Mouse (Mus musculus): Measurements from ENCODE around the gene Mtif3. TPM values are rescaled to one million over a fixed set of nuclear protein-coding genes. Genes with fewer than 3 reads are reported as not detected.
"Not testable (repeated sequence)": the region's sequence is repeated elsewhere in the genome, so short reads cannot be mapped to it uniquely, and the experiment has no call there.

Mtif3 gene
- polyA plus RNA-seq, 1 experiment from 2014 or later: 26.1 TPM

GRCm38 (mm10) chr5:146946682-146947081 lies 16.9 kb downstream of the Mtif3 start:
- WGBS: 85% methylated on average over 9 of the region's 9 CpGs
- no peak for DNase-seq (ENCODE audit: low spot score)
- Histone ChIP-seq H3K27ac (replicated peaks; ENCODE audit: low read depth, low read length) (no peak overlapping the region), H3K27me3 (replicated peaks; ENCODE audit: control insufficient read depth, insufficient read depth, low read length) (no peaks in the 10 kb centered on the region), H3K9me3 (ENCODE audit: control insufficient read depth, low read length) (no peaks in the 10 kb centered on the region), H3K4me1 (ENCODE audit: control insufficient read depth, insufficient read depth, low read length) (peaks cover 8% of the 10 kb centered on the region), H3K4me3 (ENCODE audit: low read depth, low read length) (no peak overlapping the region), H3K9ac (ENCODE audit: low read depth, low read length) (no peak overlapping the region), H3K36me3 (ENCODE audit: control insufficient read depth, insufficient read depth, low read length) (peaks cover 13% of the 10 kb centered on the region), H3K4me2 (ENCODE audit: low read depth, low read length) (no peak overlapping the region)
- ATAC-seq (ENCODE audit: low read depth): no peak

- no peaks in the 10 kb centered on the region for H3K36me3 ChIP-seq (ENCODE audit: control insufficient read depth, insufficient read depth, low read length)
- H3K4me2 ChIP-seq (ENCODE audit: low read depth, low read length): no peak overlapping the region
- WGBS: 92% methylated on average over 2 of the region's 2 CpGs
- no peak overlapping the region for H3K4me3 ChIP-seq (ENCODE audit: low read depth, low read length)
- H3K27ac ChIP-seq (replicated peaks; ENCODE audit: low read depth, low read length): no peak overlapping the region
- ATAC-seq (ENCODE audit: low read depth) (no peak), DNase-seq (ENCODE audit: low spot score) (no peak)
- H3K4me1 ChIP-seq (ENCODE audit: control insufficient read depth, insufficient read depth, low read length): peaks cover 4% of the 10 kb centered on the region
- H3K9me3 ChIP-seq (ENCODE audit: control insufficient read depth, low read length): no peaks in the 10 kb centered on the region
- no peaks in the 10 kb centered on the region for H3K27me3 ChIP-seq (replicated peaks; ENCODE audit: control insufficient read depth, insufficient read depth, low read length)
- H3K9ac ChIP-seq (ENCODE audit: low read depth, low read length): no peak overlapping the region
These were observed 19.0 kb downstream of the Mtif3 start for GRCm38 (mm10) chr5:146944568-146944967.

GRCm38 (mm10) chr5:146942965-146943364 lies 20.6 kb downstream of the Mtif3 start:
- ATAC-seq (ENCODE audit: low read depth) (no peak), DNase-seq (ENCODE audit: low spot score) (no peak)
- Histone ChIP-seq H3K36me3 (ENCODE audit: control insufficient read depth, insufficient read depth, low read length) (no peaks in the 10 kb centered on the region), H3K9me3 (ENCODE audit: control insufficient read depth, low read length) (peaks cover 4% of the 10 kb centered on the region; the same call in 1 of the 2 replicates), H3K9ac (ENCODE audit: low read depth, low read length) (no peak overlapping the region), H3K4me2 (ENCODE audit: low read depth, low read length) (no peak overlapping the region), H3K27me3 (replicated peaks; ENCODE audit: control insufficient read depth, insufficient read depth, low read length) (no peaks in the 10 kb centered on the region), H3K4me1 (ENCODE audit: control insufficient read depth, insufficient read depth, low read length) (no peaks in the 10 kb centered on the region), H3K27ac (replicated peaks; ENCODE audit: low read depth, low read length) (no peak overlapping the region), H3K4me3 (ENCODE audit: low read depth, low read length) (no peak overlapping the region)
- WGBS: 47% methylated on average over 15 of the region's 15 CpGs

DNA sequence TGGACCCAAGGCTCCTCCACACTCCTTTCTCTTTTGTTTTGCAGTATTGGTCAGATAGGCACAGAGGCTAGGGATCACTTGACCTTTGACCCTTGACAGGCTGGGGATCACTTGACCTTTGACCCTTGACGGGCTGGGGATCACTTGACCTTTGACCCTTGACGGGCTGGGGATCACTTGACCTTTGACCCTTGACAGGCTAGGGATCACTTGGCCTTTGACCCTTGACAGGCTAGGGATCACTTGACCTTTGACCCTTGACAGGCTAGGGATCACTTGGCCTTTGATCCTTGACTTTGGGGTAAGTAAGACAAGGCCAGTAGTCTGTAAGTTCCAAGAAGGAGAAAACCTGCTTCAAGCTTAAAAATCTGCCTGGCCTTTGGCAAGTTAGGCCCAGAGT lies 21.7 kb downstream of the Mtif3 start:
- DNase-seq (ENCODE audit: low spot score); ATAC-seq (ENCODE audit: low read depth); H3K9me3 ChIP-seq (ENCODE audit: control insufficient read depth, low read length); H3K4me1 ChIP-seq (ENCODE audit: control insufficient read depth, insufficient read depth, low read length); H3K4me3 ChIP-seq (ENCODE audit: low read depth, low read length); H3K27ac ChIP-seq (replicated peaks; ENCODE audit: low read depth, low read length); H3K4me2 ChIP-seq (ENCODE audit: low read depth, low read length); H3K9ac ChIP-seq (ENCODE audit: low read depth, low read length); H3K36me3 ChIP-seq (ENCODE audit: control insufficient read depth, insufficient read depth, low read length); H3K27me3 ChIP-seq (replicated peaks; ENCODE audit: control insufficient read depth, insufficient read depth, low read length): not testable (repeated sequence)
- 29% methylated on average over 2 of the region's 2 CpGs for WGBS

- H3K27ac ChIP-seq (replicated peaks; ENCODE audit: low read depth, low read length): no peak overlapping the region
- peak; percentile 66 for DNase-seq (ENCODE audit: low spot score)
- no peak overlapping the region for H3K4me3 ChIP-seq (ENCODE audit: low read depth, low read length)
- no peaks in the 10 kb centered on the region for H3K4me1 ChIP-seq (ENCODE audit: control insufficient read depth, insufficient read depth, low read length)
- H3K4me2 ChIP-seq (ENCODE audit: low read depth, low read length): no peak overlapping the region
- 25% methylated on average over 7 of the region's 7 CpGs for WGBS
- no peaks in the 10 kb centered on the region for H3K36me3 ChIP-seq (ENCODE audit: control insufficient read depth, insufficient read depth, low read length)
- H3K9me3 ChIP-seq (ENCODE audit: control insufficient read depth, low read length): peaks cover 4% of the 10 kb centered on the region; the same call in 1 of the 2 replicates
- ATAC-seq (ENCODE audit: low read depth): no peak
- H3K9ac ChIP-seq (ENCODE audit: low read depth, low read length): no peak overlapping the region
- no peaks in the 10 kb centered on the region for H3K27me3 ChIP-seq (replicated peaks; ENCODE audit: control insufficient read depth, insufficient read depth, low read length)
These were observed 23.4 kb downstream of the Mtif3 start for GRCm38 (mm10) chr5:146940219-146940618.

- H3K9ac ChIP-seq (ENCODE audit: low read depth, low read length): no peak overlapping the region
- peaks cover 4% of the 10 kb centered on the region; the same call in 1 of the 2 replicates for H3K9me3 ChIP-seq (ENCODE audit: control insufficient read depth, low read length)
- no peaks in the 10 kb centered on the region for H3K4me1 ChIP-seq (ENCODE audit: control insufficient read depth, insufficient read depth, low read length)
- no peaks in the 10 kb centered on the region for H3K36me3 ChIP-seq (ENCODE audit: control insufficient read depth, insufficient read depth, low read length)
- no peak overlapping the region for H3K27ac ChIP-seq (replicated peaks; ENCODE audit: low read depth, low read length)
- no peak overlapping the region for H3K4me3 ChIP-seq (ENCODE audit: low read depth, low read length)
- no peak overlapping the region for H3K4me2 ChIP-seq (ENCODE audit: low read depth, low read length)
- 87% methylated on average over 16 of the region's 16 CpGs for WGBS
- H3K27me3 ChIP-seq (replicated peaks; ENCODE audit: control insufficient read depth, insufficient read depth, low read length): no peaks in the 10 kb centered on the region
- ATAC-seq (ENCODE audit: low read depth) (no peak), DNase-seq (ENCODE audit: low spot score) (no peak)
These were observed 24.3 kb downstream of the Mtif3 start for GRCm38 (mm10) chr5:146939109-146939796.

- no peaks in the 10 kb centered on the region for H3K27me3 ChIP-seq (replicated peaks; ENCODE audit: control insufficient read depth, insufficient read depth, low read length)
- no peak overlapping the region for H3K4me3 ChIP-seq (ENCODE audit: low read depth, low read length)
- no peak overlapping the region for H3K27ac ChIP-seq (replicated peaks; ENCODE audit: low read depth, low read length)
- H3K4me1 ChIP-seq (ENCODE audit: control insufficient read depth, insufficient read depth, low read length): no peaks in the 10 kb centered on the region
- ATAC-seq (ENCODE audit: low read depth) (no peak), DNase-seq (ENCODE audit: low spot score) (no peak)
- H3K36me3 ChIP-seq (ENCODE audit: control insufficient read depth, insufficient read depth, low read length): no peaks in the 10 kb centered on the region
- no peak overlapping the region for H3K9ac ChIP-seq (ENCODE audit: low read depth, low read length)
- H3K4me2 ChIP-seq (ENCODE audit: low read depth, low read length): no peak overlapping the region
- 81% methylated on average over 32 of the region's 32 CpGs for WGBS
- peaks cover 4% of the 10 kb centered on the region; the same call in 1 of the 2 replicates for H3K9me3 ChIP-seq (ENCODE audit: control insufficient read depth, low read length)
These were observed 25.8 kb downstream of the Mtif3 start for GRCm38 (mm10) chr5:146937541-146938503.

DNA sequence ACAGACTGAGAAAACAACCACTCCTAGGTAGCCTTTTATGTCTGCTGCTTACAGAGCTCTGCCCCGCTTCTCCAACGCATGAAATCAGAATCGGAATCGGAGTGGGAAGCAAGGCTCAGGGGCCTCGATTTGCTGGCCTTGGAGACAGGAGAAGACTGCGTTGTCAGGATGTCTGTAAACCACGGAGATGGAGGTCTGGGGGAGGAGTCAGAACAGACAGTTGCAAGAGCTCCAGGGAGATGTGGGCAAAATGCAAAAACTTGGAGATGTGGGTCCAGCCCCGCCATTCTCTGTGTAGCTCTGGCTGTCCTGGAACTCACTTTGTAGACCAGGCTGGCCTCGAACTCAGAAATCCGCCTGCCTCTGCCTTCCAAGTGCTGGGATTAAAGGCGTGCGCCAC lies 30.1 kb downstream of the Mtif3 start:
- Histone ChIP-seq H3K4me2 (ENCODE audit: low read depth, low read length) (no peak overlapping the region), H3K27ac (replicated peaks; ENCODE audit: low read depth, low read length) (no peak overlapping the region), H3K4me1 (ENCODE audit: control insufficient read depth, insufficient read depth, low read length) (no peaks in the 10 kb centered on the region), H3K9ac (ENCODE audit: low read depth, low read length) (no peak overlapping the region), H3K9me3 (ENCODE audit: control insufficient read depth, low read length) (no peaks in the 10 kb centered on the region), H3K4me3 (ENCODE audit: low read depth, low read length) (no peak overlapping the region), H3K27me3 (replicated peaks; ENCODE audit: control insufficient read depth, insufficient read depth, low read length) (no peaks in the 10 kb centered on the region), H3K36me3 (ENCODE audit: control insufficient read depth, insufficient read depth, low read length) (no peaks in the 10 kb centered on the region)
- no peak for DNase-seq (ENCODE audit: low spot score)
- 80% methylated on average over 11 of the region's 12 CpGs for WGBS
- ATAC-seq (ENCODE audit: low read depth): no peak
